Comparison of ENCODE assay signal across 21 mouse cellular contexts in the genomic region with DNA sequence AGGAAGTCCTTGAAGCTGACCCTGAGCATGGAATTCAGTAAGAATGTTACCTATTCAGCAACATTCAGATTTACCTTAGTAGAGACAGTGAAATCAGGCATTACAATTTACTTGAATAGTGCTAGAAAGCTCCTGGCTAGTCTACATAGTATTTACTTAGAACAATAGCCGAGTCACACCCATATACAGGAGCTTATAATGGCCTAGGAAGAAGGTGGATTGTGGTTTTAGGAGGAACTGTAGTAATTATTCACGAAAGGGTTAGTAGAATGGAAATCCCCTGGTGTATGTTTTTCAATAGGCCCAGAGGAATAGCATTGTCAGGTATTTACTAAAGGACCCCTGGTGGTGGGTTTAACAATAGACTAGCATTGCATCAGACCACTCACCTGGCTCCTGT.
DNase-seq lines count a peak whose midpoint lies in the region; TF ChIP-seq lines count a peak whose summit lies in the region.
"Had no signal": no experiment of that assay in that cellular context is flagged by ENCODE, and none has a peak within 500 bp of the region (broad histone marks: within the 10 kb centered on the region; RNA-seq: fewer than 3 reads in every experiment).

No protein-coding gene starts in this region.

- 0 out of 4 replicates have a peak, but pooled peaks cover 0 to 2% of the 10 kb centered on the region in 2 experiments for H3K4me1 ChIP-seq in ES-E14 (ENCODE audit: control insufficient read depth in 2 of 2, insufficient read depth in 2 of 2, low read length in 2 of 2, poor library complexity in 1 of 2)
- H3K4me1 ChIP-seq: embryonic facial prominence, embryonic 13.5 days; embryonic facial prominence, embryonic 15.5 days; forebrain, embryonic 12.5 days had no signal

- no peak overlapping the region for H3K4me3 ChIP-seq in ES-E14 (ENCODE audit: insufficient read depth in 1 of 2, low read depth in 1 of 2, low read length in 2 of 2, poor library complexity in 1 of 2, severe bottlenecking in 1 of 2)
- H3K4me3 ChIP-seq: embryonic facial prominence, embryonic 13.5 days; embryonic facial prominence, embryonic 15.5 days; erythroblast, embryonic 14.5 days; forebrain, embryonic 10.5 days; forebrain, embryonic 12.5 days had no signal

- in situ Hi-C loops in ES-E14 (cut with MboI; ENCODE audit: low sequenced_read_pairs in 2 of 2, unreplicated experiment in 2 of 2) = no loop called here

- no peaks in the 10 kb centered on the region; the same call in 1 of the 2 replicates for H3K9me3 ChIP-seq in ES-E14 (ENCODE audit: control insufficient read depth, insufficient read depth, low read depth, low read length)
- H3K9me3 ChIP-seq: embryonic facial prominence, embryonic 13.5 days; embryonic facial prominence, embryonic 15.5 days; forebrain, embryonic 10.5 days; forebrain, embryonic 12.5 days; G1E had no signal

- no peak overlapping the region for H3K27ac ChIP-seq in ES-E14 (ENCODE audit: insufficient read depth, low read depth, low read length, poor library complexity, severe bottlenecking)
- H3K27ac ChIP-seq: embryonic facial prominence, embryonic 13.5 days; embryonic facial prominence, embryonic 15.5 days; forebrain, embryonic 10.5 days; forebrain, embryonic 12.5 days had no signal

- H3K9ac ChIP-seq in ES-E14 (ENCODE audit: insufficient read depth, low read depth, low read length, poor library complexity, severe bottlenecking) = no peak overlapping the region
- H3K9ac ChIP-seq: embryonic facial prominence, embryonic 13.5 days; embryonic facial prominence, embryonic 15.5 days; forebrain, embryonic 12.5 days had no signal

- H3K36me3 ChIP-seq in ES-E14 (ENCODE audit: control insufficient read depth, insufficient read depth, low read length, poor library complexity, severe bottlenecking) = no peaks in the 10 kb centered on the region
- H3K36me3 ChIP-seq: embryonic facial prominence, embryonic 13.5 days; embryonic facial prominence, embryonic 15.5 days; forebrain, embryonic 10.5 days; forebrain, embryonic 12.5 days; G1E had no signal

- DNase-seq in ES-CJ7 (ENCODE audit: low read depth, low spot score) (peak; percentile 72), ES-E14 (ENCODE audit: low read depth, low spot score) (peak; percentile 20), ZHBTc4 (ENCODE audit: low read depth, low spot score) (peak; percentile 70)
- no peak for DNase-seq in kidney, postnatal 36 days
- DNase-seq in B cell, adult 2 months = no peak
- DNase-seq: adrenal gland, adult 2 months; adrenal gland, postnatal 10 days; adrenal gland, postnatal 25 days; cerebellum, adult 11 months; cerebellum, adult 18-20 months; cerebellum, adult 8-10 months; cerebellum, adult 9-11 months; cerebellum, postnatal 14 days; cerebellum, postnatal 36 days; embryo, embryonic 11 days had no signal

TF ChIP-seq in ES-E14, 5 proteins besides CTCF, POLR2A, EP300 and RAD21:
- TF ChIP-seq HCFC1 (IDR thresholded peaks at IDR 0.05; ENCODE audit: borderline replicate concordance, insufficient read depth, low read length) (no peak), CHD2 (IDR thresholded peaks at IDR 0.05; ENCODE audit: low read depth, low read length) (no peak), MAFK (IDR thresholded peaks at IDR 0.05; ENCODE audit: insufficient read depth, low read depth, low read length) (no peak), ZNF384 (IDR thresholded peaks at IDR 0.05; ENCODE audit: low read depth, low read length) (no peak), ZC3H11A (IDR thresholded peaks at IDR 0.05; ENCODE audit: borderline replicate concordance, low read depth, low read length) (no peak)

Comparison
In these comparisons a context has a peak if more than half of its experiments do, and no peak if none do; other contexts are left out.
1. DNase-seq: peak in ES-CJ7 (single experiment), ES-E14 (single experiment) and ZHBTc4 (single experiment); none in kidney, postnatal 36 days (0 of 2) and B cell, adult 2 months (0 of 2).